ENCODE assay signal across 12 mouse cellular contexts in the genomic region with DNA sequence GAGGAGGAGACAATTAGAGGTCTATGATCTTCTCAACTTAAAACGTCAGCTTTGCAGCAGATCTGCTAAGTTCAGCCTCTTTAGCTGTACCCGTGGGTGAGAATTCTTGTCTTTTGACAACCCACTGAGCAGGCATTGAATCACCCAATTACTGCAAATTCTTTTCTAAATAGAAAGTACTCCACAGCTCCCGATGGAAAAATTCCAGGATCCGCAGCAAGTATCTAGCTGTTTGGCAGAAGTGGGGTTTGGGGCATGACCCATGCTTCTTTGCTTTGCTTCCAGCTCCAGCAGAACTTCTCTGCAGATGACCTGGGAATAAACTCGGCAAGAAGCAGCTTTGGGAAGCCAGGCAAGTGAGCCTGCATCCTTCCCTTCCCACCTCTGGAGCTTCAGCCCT. TPM values are rescaled to one million over a fixed set of nuclear protein-coding genes. Genes with fewer than 3 reads are reported as not detected.
A peak's percentile ranks its signal among the peaks of the same experiment; 100 is the strongest.
DNase-seq lines count a peak whose midpoint lies in the region.
"Had no signal": no experiment of that assay in that cellular context is flagged by ENCODE, and none has a peak within 500 bp of the region (broad histone marks: within the 10 kb centered on the region; RNA-seq: fewer than 3 reads in every experiment).

No protein-coding gene starts in this region.

- H3K9me3 ChIP-seq in midbrain, embryonic 10.5 days (replicated peaks) = 0 out of 2 replicates have a peak, but pooled peaks cover 3% of the 10 kb centered on the region
- H3K9me3 ChIP-seq: embryonic facial prominence, embryonic 12.5 days; heart, embryonic 15.5 days; intestine, embryonic 15.5 days had no signal

- H3K27ac ChIP-seq in midbrain, embryonic 10.5 days (replicated peaks) = no peak overlapping the region
- H3K27ac ChIP-seq: embryonic facial prominence, embryonic 12.5 days; heart, embryonic 15.5 days; intestine, embryonic 15.5 days had no signal

- H3K27me3 ChIP-seq in midbrain, embryonic 10.5 days (ENCODE audit: low read depth, poor library complexity, severe bottlenecking) = no peaks in the 10 kb centered on the region
- H3K27me3 ChIP-seq: embryonic facial prominence, embryonic 12.5 days; heart, embryonic 15.5 days; intestine, embryonic 15.5 days had no signal

- H3K4me3 ChIP-seq in midbrain, embryonic 10.5 days = no peak overlapping the region
- H3K4me3 ChIP-seq: embryonic facial prominence, embryonic 12.5 days; heart, embryonic 15.5 days; intestine, embryonic 15.5 days had no signal

- H3K36me3 ChIP-seq in midbrain, embryonic 10.5 days = no peaks in the 10 kb centered on the region
- H3K36me3 ChIP-seq: embryonic facial prominence, embryonic 12.5 days; heart, embryonic 15.5 days; intestine, embryonic 15.5 days had no signal

- peak; percentile 53 to 83 for DNase-seq in frontal cortex, adult 2 months (ENCODE audit: extremely low spot score in 1 of 2, low spot score in 1 of 2)
- no peak for DNase-seq in frontal cortex, postnatal 25 days (ENCODE audit: low spot score in 2 of 2)
- peak; percentile 61 to 64 for DNase-seq in right cerebral cortex, adult 2 months (ENCODE audit: low spot score in 2 of 2)
- no peak for DNase-seq in right cerebral cortex, postnatal 14 days
- DNase-seq in left cerebral cortex, postnatal 14 days (ENCODE audit: low spot score in 2 of 2) = peak; percentile 58 to 63
- DNase-seq in c-Kit-positive CD71-positive TER-119-positive erythroid progenitor cells, embryonic 14.5 days (ENCODE audit: low spot score) = no peak
- DNase-seq in neural tube, embryonic 10.5 days (ENCODE audit: extremely low spot score, low spot score) = no peak
- DNase-seq in midbrain, embryonic 10.5 days (ENCODE audit: low spot score) = no peak
- DNase-seq: liver, postnatal 0 days had no signal

- intact Hi-C loops in left cerebral cortex, postnatal 14 days (cut with DNase I) = no loop called here

- 44% methylated on average over 5 of the region's 5 CpGs for WGBS in midbrain, embryonic 10.5 days

- peaks cover 14% of the 10 kb centered on the region for H3K4me1 ChIP-seq in midbrain, embryonic 10.5 days

RNA-seq across cellular contexts. Expression of gene Pcare, which starts 9.8 kb away (rescaled TPM):
- 0.04 TPM in 2 replicates for polyA plus RNA-seq in frontal cortex, adult 2 months (2012; rRNA removed)
- total RNA-seq in left cerebral cortex, postnatal 14 days (2021) = under 1 TPM; 0.34 to 0.40 TPM
- not detected in 2 replicates for polyA plus RNA-seq in midbrain, embryonic 10.5 days (2016; fragmentation: Nextera tagmentation; extraction: Ambion mirVana)
- polyA plus RNA-seq: embryonic facial prominence, embryonic 12.5 days; intestine, embryonic 15.5 days; liver, postnatal 0 days had no signal

RNA-seq across cellular contexts. Expression of gene Clip4, which starts 25.3 kb away (rescaled TPM):
- 61.5 and 63.9 TPM in 2 replicates for polyA plus RNA-seq in frontal cortex, adult 2 months (2012; rRNA removed)
- 10 to 100 TPM; 53.4 to 54.2 TPM for total RNA-seq in left cerebral cortex, postnatal 14 days (2021)
- polyA plus RNA-seq in midbrain, embryonic 10.5 days (2016; fragmentation: Nextera tagmentation; extraction: Ambion mirVana) = 4.4 and 4.5 TPM in 2 replicates

Comparison
In these comparisons a context has a peak if more than half of its experiments do, and no peak if none do; other contexts are left out.
1. DNase-seq: peak in frontal cortex, adult 2 months (2 of 2), right cerebral cortex, adult 2 months (2 of 2) and left cerebral cortex, postnatal 14 days (2 of 2); none in frontal cortex, postnatal 25 days (0 of 2), right cerebral cortex, postnatal 14 days (single experiment), c-Kit-positive CD71-positive TER-119-positive erythroid progenitor cells, embryonic 14.5 days (single experiment), neural tube, embryonic 10.5 days (single experiment) and midbrain, embryonic 10.5 days (single experiment).
2. RNA of gene Clip4, which starts 25.3 kb away (polyA plus RNA-seq): 61.5 to 63.9 TPM in frontal cortex, adult 2 months; 4.4 to 4.5 TPM in midbrain, embryonic 10.5 days; every median in the first group is over 10 times any median in the second.